Mouse (Mus musculus) thymus, adult 2 months (tissue): ENCODE results near the gene Prkcg.

Source experiments
- CTCF ChIP-seq: fragments of 200-500 bp; IDR thresholded peaks from 2 replicates; pipeline ENCODE4 v1.5.1; 2012; ENCODE audit warnings: mild to moderate bottlenecking, control low read depth, low read length, moderate library complexity, borderline replicate concordance; ENCODE audit not compliant: control insufficient read depth, poor library complexity, insufficient read depth; ENCODE audit errors: extremely low read depth
- POLR2A ChIP-seq: fragments of 200-500 bp; IDR thresholded peaks from 2 replicates; pipeline ENCODE4 v1.6.1; 2012; ENCODE audit warnings: mild to moderate bottlenecking, low read length, control low read depth, moderate library complexity; ENCODE audit not compliant: control insufficient read depth, poor library complexity, insufficient read depth; ENCODE audit errors: extremely low read depth

DNA sequence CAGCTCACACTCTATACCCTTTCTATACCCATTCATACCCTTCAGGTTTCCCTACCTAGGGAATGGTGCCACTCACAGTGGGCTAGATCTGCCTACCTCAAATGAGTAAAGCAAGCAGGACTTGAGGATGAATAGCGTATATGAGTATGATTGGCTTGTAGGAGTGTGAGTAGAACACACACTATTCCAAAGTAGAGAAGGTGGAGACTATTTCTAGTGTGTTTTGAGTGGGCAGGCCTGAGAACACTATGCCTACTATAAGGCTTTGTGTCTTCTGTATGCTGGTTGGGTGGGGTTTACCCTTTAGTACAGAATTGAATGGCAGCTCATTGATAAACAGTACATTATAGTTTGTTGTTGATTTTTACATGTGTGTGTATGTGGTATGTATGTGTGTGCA, 34.8 kb downstream of the Prkcg start:
- TF ChIP-seq CTCF (no peak), POLR2A (no peak)
